Mouse (Mus musculus) stomach, embryonic 14.5 days (tissue): ENCODE results near the gene Gm15557. TPM values are rescaled to one million over a fixed set of nuclear protein-coding genes. Genes with fewer than 3 reads are reported as not detected.
"Not testable (repeated sequence)": the region's sequence is repeated elsewhere in the genome, so short reads cannot be mapped to it uniquely, and the experiment has no call there.

ENCODE experiments used
- ATAC-seq: fragments of 200-750 bp; cut with Nextera tagmentation; 2 replicates; pipeline ENCODE4 v1.8.0; 2017; ENCODE audit warnings: low read depth, moderate TSS enrichment; ENCODE audit not compliant: insufficient number of reproducible peaks, insufficient read depth, low FRiP score
- H3K27ac ChIP-seq: fragments of 300-500 bp; sonication (generic); 2 replicates; pipeline ENCODE4 v1.5.1; 2014; ENCODE audit warnings: mild to moderate bottlenecking, low read length, moderate library complexity, mixed read lengths
- H3K27me3 ChIP-seq: fragments of 300-500 bp; sonication (generic); 2 replicates; pipeline ENCODE4 v1.6.1; 2014; ENCODE audit warnings: low read length, control low read depth, mixed read lengths; ENCODE audit not compliant: control insufficient read depth, insufficient read depth
- H3K36me3 ChIP-seq: fragments of 300-500 bp; sonication (generic); 2 replicates; pipeline ENCODE4 v1.6.1; 2014; ENCODE audit warnings: mild to moderate bottlenecking, control low read depth, low read length, moderate library complexity, mixed read lengths; ENCODE audit not compliant: control insufficient read depth, insufficient read depth
- H3K4me1 ChIP-seq: fragments of 300-500 bp; sonication (generic); 2 replicates; pipeline ENCODE4 v1.6.1; 2014; ENCODE audit warnings: low read length, control low read depth, mixed read lengths; ENCODE audit not compliant: control insufficient read depth, insufficient read depth
- H3K4me2 ChIP-seq: fragments of 300-500 bp; sonication (generic); replicated peaks from 2 replicates; pipeline ENCODE4 v1.6.1; 2014; ENCODE audit warnings: low read depth, low read length, control low read depth
- H3K4me3 ChIP-seq: fragments of 300-500 bp; sonication (generic); 2 replicates; pipeline ENCODE4 v1.5.1; 2014; ENCODE audit warnings: low read depth, low read length, control low read depth
- H3K9ac ChIP-seq: fragments of 300-500 bp; sonication (generic); replicated peaks from 2 replicates; pipeline ENCODE4 v1.6.1; 2014; ENCODE audit warnings: low read depth, mild to moderate bottlenecking, control low read depth, low read length, moderate library complexity, mixed read lengths
- H3K9me3 ChIP-seq: fragments of 300-500 bp; sonication (generic); 2 replicates; pipeline ENCODE4 v1.6.1; 2016; ENCODE audit warnings: low read depth, low read length, control low read depth; ENCODE audit not compliant: control insufficient read depth
- WGBS: fragments of 180-500 bp; shearing (Covaris S2); extraction: QIAGEN DNeasy Blood & Tissue Kit; methylation state at CpG from one replicate; pipeline ENCODE4 v1.1.7; 2014; 5-methylcytosine and 5-hydroxymethylcytosine counted together
- polyA plus RNA-seq: library from polyadenylated mRNA; unstranded; fragments of >200 nt; fragmentation: Nextera tagmentation; extraction: Ambion mirVana; gene quantifications from 2 replicates; pipeline ENCODE4 v1.2.1, GENCODE M21; 2014

Gene Gm15557
- not detected in 2 replicates for polyA plus RNA-seq

- H3K4me2 ChIP-seq: no peak within 1 kb of the TSS
- WGBS: 85% methylated on average over 3 of the region's 3 CpGs
Observed at GRCm38 (mm10) chr2:155940681-155941080, at the start of gene Gm15557. TSS of gene Gm15557 (plus strand) at chr2:155940728.

GRCm38 (mm10) chr2:155894307-155895045, 46.1 kb upstream of the Gm15557 start:
- Histone ChIP-seq H3K27ac (no peak overlapping the region; the same call in 1 of the 2 replicates), H3K4me3 (no peak overlapping the region)
- peak; percentile 42; the same call in 1 of the 2 replicates for ATAC-seq

More at GRCm38 (mm10) chr2:155940681-155941080, at the start of gene Gm15557:
- ATAC-seq: no peak
- no peaks in the 10 kb centered on the region for H3K9me3 ChIP-seq
- H3K27me3 ChIP-seq: no peaks in the 10 kb centered on the region
- no peaks in the 10 kb centered on the region for H3K36me3 ChIP-seq
- H3K9ac ChIP-seq: no peak within 1 kb of the TSS
- no peak within 1 kb of the TSS for H3K27ac ChIP-seq
- H3K4me3 ChIP-seq: no peak within 1 kb of the TSS
- H3K4me1 ChIP-seq: peaks cover 15% of the 10 kb centered on the region

GRCm38 (mm10) chr2:155895046-155895735, 45.3 kb upstream of the Gm15557 start:
- WGBS: 71% methylated on average over 16 of the region's 16 CpGs
- Histone ChIP-seq H3K36me3 (peaks cover 13% of the 10 kb centered on the region), H3K27ac (no peak overlapping the region; the same call in 1 of the 2 replicates)

More at GRCm38 (mm10) chr2:155894307-155895045, 46.1 kb upstream of the Gm15557 start:
- Histone ChIP-seq H3K9ac (no peak overlapping the region), H3K4me1 (no peaks in the 10 kb centered on the region), H3K27me3 (no peaks in the 10 kb centered on the region), H3K9me3 (no peaks in the 10 kb centered on the region), H3K36me3 (peaks cover 13% of the 10 kb centered on the region), H3K4me2 (no peak overlapping the region)
- 71% methylated on average over 13 of the region's 13 CpGs for WGBS

GRCm38 (mm10) chr2:155902989-155903631, 37.4 kb upstream of the Gm15557 start:
- no peak overlapping the region for H3K4me3 ChIP-seq
- H3K4me1 ChIP-seq: no peaks in the 10 kb centered on the region
- H3K9ac ChIP-seq: no peak overlapping the region
- H3K36me3 ChIP-seq: peaks cover 5% of the 10 kb centered on the region
- WGBS: 89% methylated on average over 16 of the region's 16 CpGs
- no peak for ATAC-seq
- no peaks in the 10 kb centered on the region for H3K9me3 ChIP-seq
- no peak overlapping the region for H3K4me2 ChIP-seq
- no peak overlapping the region for H3K27ac ChIP-seq
- no peaks in the 10 kb centered on the region for H3K27me3 ChIP-seq

More at GRCm38 (mm10) chr2:155895046-155895735, 45.3 kb upstream of the Gm15557 start:
- H3K4me1 ChIP-seq: no peaks in the 10 kb centered on the region
- H3K4me3 ChIP-seq: no peak overlapping the region
- no peak overlapping the region for H3K4me2 ChIP-seq
- no peak overlapping the region for H3K9ac ChIP-seq
- peak; percentile 14; the same call in 1 of the 2 replicates for ATAC-seq
- no peaks in the 10 kb centered on the region for H3K27me3 ChIP-seq
- H3K9me3 ChIP-seq: no peaks in the 10 kb centered on the region

- Histone ChIP-seq H3K27ac (no peak overlapping the region), H3K4me2 (no peak overlapping the region), H3K27me3 (no peaks in the 10 kb centered on the region), H3K9ac (no peak overlapping the region), H3K4me1 (no peaks in the 10 kb centered on the region), H3K9me3 (no peaks in the 10 kb centered on the region), H3K36me3 (no peaks in the 10 kb centered on the region; the same call in none of the 2 replicates), H3K4me3 (no peak overlapping the region)
- 92% methylated on average over 6 of the region's 6 CpGs for WGBS
- ATAC-seq: no peak
Observed at GRCm38 (mm10) chr2:155903632-155904008, 36.9 kb upstream of the Gm15557 start.

- H3K9ac ChIP-seq: no peak overlapping the region
- H3K9me3 ChIP-seq: no peaks in the 10 kb centered on the region
- no peak overlapping the region for H3K4me3 ChIP-seq
- ATAC-seq: no peak
- WGBS: 84% methylated on average over 6 of the region's 6 CpGs
- H3K4me1 ChIP-seq: no peaks in the 10 kb centered on the region
- H3K27ac ChIP-seq: no peak overlapping the region
- H3K27me3 ChIP-seq: no peaks in the 10 kb centered on the region
- H3K4me2 ChIP-seq: no peak overlapping the region
- H3K36me3 ChIP-seq: peaks cover 26% of the 10 kb centered on the region; the same call in 1 of the 2 replicates
Observed at GRCm38 (mm10) chr2:155914684-155915083, 25.8 kb upstream of the Gm15557 start.

- Histone ChIP-seq H3K9ac (no peak overlapping the region), H3K4me1 (no peaks in the 10 kb centered on the region), H3K4me3 (no peak overlapping the region), H3K9me3 (no peaks in the 10 kb centered on the region), H3K4me2 (no peak overlapping the region), H3K27me3 (no peaks in the 10 kb centered on the region), H3K27ac (no peak overlapping the region), H3K36me3 (peaks cover 11% of the 10 kb centered on the region; the same call in 1 of the 2 replicates)
- no peak for ATAC-seq
- 95% methylated on average over 7 of the region's 7 CpGs for WGBS
Observed at GRCm38 (mm10) chr2:155923143-155923542, 17.4 kb upstream of the Gm15557 start.

- H3K9ac ChIP-seq, H3K4me3 ChIP-seq, H3K27ac ChIP-seq, H3K36me3 ChIP-seq, ATAC-seq, H3K9me3 ChIP-seq, H3K4me1 ChIP-seq, H3K27me3 ChIP-seq, H3K4me2 ChIP-seq: not testable (repeated sequence)
- 93% methylated on average over 6 of the region's 6 CpGs for WGBS
Observed at GRCm38 (mm10) chr2:155925213-155925612, 15.3 kb upstream of the Gm15557 start.
